Mouse (Mus musculus): ENCODE data around the gene Nrros.

The Nrros gene

DNA sequence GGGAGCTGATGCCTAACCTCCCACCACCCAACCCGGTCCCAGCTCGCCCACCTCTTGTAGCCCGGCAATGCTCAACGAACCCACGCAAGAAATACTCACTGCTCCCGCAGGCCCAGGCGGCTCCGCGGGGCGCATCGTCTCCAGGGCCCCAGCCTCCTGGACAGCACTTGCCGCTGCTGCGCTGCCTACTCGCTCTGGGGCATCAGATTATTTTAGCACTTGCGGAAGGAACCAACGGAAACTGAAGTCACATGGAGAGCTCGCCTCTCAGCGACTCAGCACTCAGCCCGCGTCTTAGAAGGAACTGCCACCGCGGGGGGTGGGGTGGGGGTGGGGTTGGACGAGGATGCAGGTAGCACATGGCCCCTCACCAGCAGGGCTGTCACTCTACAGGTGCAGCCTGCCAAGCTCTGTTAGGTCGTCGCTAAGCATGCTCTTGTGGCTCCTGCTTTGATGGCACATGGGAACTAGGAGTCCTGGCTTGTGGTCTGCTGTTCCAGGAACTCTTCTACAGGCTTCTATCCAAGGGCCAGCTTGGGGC is at the start of gene Nrros:
Gene Nrros, minus strand, starts transcription at position 314 of the 541 bp plus-strand sequence.
- peak; percentile 29 for DNase-seq

GRCm38 (mm10) chr16:32214804-32215576 is 49.6 kb upstream of the Nrros start:
- no peak for DNase-seq

GRCm38 (mm10) chr16:32214156-32214555 is 48.8 kb upstream of the Nrros start:
- DNase-seq: no peak

DNA sequence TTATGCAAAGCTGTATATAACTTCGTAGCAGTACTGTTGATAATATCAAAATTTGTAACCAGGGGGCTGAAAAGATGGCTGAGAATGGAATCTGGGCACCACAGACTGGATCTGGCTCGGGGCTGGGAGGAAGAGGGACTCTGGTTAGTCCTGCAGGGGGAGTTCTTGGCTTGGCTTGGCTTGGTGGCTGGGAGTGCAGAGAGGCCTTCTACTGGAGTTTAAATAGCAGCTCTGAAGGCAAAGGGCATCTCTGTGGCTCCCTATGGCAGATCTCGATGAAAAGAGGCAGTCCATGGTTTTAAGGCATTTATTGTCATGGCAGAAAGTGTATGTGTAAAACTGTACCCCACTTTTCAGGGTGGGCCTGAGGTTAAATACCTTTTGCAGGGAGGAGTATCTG is 39.5 kb upstream of the Nrros start:
- DNase-seq: no peak

DNA sequence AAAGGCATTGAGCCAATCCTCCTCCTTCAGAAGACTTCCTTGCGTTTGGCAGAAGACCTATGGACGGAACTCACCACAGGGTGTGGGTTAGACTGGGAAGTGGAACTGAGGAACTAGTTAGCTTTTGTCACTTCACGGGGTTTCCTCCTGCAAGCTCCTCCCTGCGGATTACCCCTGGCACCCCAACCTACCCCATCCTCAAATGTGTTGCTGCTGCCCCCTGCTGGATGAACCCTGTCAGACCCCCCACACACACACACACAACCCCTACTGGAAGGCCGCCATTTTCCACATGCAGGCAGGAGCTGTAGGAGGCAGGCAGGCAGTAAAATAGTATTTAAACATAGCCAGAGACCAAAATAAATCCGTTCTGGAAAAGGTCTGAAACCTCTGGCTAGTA is 37.3 kb upstream of the Nrros start:
- peak; percentile 32 for DNase-seq

- no peak for DNase-seq
Observed at GRCm38 (mm10) chr16:32201004-32201325, 35.6 kb upstream of the Nrros start.

DNA sequence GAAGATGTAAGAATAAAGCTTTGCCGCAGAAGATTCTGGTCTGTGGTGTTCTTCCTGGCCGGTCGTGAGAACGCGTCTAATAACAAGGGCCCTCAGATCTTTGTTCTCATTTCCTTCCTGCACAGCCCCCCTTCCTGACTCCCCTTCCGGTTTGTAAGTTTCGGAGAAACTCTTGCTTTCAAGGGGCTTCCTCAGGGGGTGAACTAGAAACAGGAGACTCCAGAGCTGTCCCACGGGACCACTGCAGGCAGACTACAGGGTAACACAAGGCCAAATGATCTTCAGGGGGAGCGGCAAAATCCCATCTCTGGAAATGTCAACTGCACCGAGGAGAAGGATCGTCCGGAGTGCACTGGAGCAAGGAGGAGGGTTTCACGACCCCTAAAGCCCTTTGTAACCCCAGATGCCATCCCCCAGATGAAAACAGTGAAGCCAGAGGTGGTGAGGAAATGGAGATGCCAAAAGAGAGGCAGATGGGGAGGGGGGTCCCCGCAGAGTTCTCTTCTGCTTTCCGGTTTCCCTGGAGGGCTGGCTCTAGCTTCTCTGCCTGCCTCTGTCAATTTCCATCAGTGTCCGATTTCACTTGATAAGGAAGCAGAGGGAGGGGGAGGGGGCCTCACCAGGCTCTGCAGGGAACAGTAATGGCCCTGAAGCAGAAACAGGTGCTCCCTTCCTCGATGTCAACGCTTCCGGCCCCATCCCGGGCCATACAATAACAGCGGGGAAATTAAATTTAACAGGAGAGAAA is 35.0 kb upstream of the Nrros start:
- DNase-seq: no peak

GRCm38 (mm10) chr16:32190011-32190441 is 24.6 kb upstream of the Nrros start:
- DNase-seq: no peak

GRCm38 (mm10) chr16:32189109-32189508 is 23.7 kb upstream of the Nrros start:
- no peak for DNase-seq

DNA sequence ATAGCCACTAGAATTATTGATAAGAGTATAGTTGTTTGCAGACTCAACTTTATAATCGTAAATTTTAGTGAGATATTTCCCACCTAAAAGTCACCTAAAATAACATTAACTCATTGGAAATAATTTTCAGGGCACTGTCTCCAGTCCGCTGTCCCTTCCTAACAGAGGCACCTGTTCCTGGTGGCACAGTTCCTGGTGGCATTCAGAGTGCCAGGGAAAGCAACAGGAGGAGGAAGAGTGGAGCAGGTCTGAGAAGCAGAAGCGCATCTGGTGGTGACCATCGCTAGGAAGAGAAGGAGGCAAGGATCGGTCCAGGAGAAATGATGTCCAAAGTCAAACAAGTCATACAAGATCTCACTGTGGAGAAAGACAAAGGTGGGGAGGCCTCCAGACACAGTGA is 20.7 kb upstream of the Nrros start:
- no peak for DNase-seq

GRCm38 (mm10) chr16:32179333-32179901 is 14.0 kb upstream of the Nrros start, which contains the start of gene Bex6:
Bex6 (plus strand) TSS chr16:32179823.
- no peak for DNase-seq

GRCm38 (mm10) chr16:32176896-32177686 is 11.7 kb upstream of the Nrros start:
- DNase-seq: no peak

DNA sequence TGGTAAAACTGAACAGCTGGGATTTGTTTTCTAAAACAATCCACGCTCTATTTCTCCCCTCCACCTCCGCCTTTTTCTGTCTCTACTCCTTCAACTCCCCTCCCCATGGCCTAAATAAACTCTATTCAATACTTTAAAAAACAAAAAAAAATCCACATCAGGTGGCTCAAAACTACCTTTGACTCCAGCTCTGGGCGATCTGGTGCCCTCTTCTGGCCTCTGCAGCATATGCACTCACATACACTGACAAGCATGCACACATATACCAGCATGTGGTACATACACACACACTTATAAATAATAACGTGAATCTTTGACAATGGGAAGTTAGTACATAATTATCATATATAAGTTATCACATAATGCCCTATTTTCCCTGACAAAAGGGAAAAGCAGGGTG is 9.6 kb upstream of the Nrros start:
- no peak for DNase-seq

DNA sequence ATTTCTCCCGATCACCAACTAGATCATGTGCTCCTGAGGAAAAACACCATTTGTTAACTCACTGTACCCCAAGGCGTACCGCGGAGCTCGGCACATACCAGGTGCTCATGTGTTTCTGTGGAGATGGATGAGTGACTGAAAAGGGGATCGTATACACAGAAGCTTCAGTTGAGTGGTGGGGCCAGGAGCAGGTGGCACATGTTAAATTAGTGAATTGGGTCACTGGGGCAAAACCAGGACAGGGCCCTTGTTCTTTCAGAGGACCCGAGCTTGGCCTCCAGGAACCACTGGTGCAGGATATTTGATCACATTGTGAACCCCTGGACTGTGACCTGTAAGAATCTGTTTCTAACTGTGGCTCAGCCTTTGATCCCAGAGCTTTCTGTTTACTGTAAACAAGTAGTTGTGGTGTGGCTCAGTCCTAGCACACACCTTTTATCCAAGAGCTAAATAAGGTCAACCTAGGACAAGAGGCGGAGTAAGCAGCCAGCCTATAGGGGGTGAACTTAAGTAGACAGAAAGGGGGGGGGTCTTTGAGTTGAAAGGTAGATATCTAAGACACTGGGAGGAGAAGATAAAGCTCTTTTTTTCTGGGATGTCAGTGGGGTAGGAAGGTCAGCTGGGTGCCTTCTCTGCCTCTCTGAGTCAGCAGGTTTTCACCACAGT is 9.1 kb upstream of the Nrros start:
- DNase-seq: no peak

DNA sequence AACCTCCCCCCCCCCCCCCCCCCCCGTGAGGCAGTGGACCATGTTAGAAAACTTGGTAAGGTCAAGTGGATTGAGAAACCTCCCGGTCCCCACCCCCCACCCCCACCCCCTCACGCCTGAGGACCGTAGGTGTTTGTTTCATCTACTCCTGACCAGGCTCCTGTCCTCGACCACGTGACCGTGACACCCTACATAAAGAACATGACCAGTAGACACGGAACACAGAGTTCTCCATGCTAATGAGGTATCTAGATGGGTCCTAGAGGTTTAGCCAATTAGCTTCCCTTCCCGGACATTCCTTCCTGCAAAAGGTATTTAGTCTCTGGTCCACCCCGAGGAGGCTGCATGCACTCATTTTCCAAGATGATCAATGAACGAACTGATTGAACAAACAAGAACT is 8.0 kb upstream of the Nrros start:
- DNase-seq: no peak

DNA sequence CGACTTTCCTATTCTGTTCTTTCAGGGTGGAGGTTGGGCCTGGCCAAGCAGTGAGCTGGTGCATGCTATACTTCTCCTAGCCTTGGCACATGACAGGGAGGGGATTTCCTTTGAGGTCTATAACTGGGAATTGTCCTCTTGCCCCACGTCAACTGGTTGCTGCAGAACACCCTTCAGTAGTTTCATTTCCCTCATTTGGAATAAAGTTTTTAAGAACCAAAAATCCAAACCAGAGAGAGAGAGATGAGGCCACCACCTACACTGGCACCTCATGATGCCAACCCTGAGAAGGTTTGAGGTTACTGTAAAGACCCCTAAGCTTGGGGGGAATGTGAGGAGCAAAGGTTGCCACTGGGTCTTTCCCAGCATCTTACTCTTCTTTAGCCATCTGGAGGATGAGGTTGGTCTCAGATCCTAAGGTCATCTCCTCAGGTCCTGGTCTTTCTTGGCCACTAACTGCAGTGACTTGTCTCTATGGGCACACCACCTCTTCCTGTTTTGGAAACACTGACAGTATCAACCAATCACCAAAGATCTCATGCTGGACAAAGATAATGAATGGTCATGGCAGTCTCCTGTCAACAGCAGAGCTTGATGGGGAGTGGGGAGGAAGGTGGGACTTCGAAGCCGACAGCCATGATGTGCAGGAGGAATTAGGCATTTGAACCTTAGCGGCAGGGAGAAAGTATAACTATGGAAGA is 5.8 kb upstream of the Nrros start:
- DNase-seq: no peak

GRCm38 (mm10) chr16:32167819-32168545 is 2.6 kb upstream of the Nrros start:
- no peak for DNase-seq

DNA sequence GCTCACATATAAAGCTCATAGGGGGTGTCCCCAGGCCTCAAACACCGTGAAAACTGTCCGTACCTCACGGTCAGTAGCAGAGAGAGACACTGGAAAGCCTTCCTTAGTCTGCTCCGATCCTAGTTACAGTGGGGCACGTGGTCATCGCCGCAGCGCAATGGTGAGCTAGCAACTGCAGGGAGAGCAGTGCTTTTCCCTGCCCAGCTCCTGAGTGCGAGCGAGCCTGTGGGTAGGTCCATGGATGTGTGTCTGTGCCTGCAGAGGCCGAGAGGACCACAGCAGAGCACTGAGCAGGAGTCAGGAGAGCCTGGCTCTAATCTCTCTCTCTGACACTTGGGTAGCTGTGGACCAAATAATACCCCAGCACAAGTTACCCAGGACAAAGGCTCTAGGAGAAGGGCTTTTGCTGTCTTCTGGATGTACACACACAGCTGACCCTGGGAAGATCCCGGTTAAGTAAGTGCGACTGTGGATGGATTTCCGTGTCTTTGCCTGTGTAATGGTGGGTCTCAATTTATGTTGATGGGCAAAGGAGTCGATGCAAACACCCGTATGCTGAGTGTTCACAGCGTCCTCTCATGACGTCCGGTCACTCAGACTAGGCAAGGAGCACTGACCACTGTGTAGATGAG is 882 bp downstream of the Nrros start:
- no peak for DNase-seq

DNA sequence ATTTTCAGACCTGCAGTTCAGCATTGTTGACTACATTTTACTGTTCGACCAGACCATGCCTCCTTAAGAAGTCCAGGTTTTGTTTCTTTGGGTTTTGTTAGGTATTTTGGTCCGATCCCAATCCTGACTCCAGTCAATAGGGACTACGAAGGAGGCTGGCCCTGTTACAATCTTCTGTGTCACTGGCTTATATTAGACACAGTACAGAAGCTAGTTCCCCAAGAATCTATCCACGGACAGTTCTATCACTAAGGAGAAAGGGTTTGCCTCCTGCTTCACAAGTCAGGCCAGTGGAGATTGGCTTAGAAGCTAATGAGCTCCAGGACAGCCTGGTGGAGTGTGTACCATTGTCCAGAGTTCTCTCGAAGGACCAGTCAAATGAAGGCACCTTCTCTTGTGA is 1.5 kb downstream of the Nrros start:
- no peak for DNase-seq

GRCm38 (mm10) chr16:32163392-32163791 is 2.0 kb downstream of the Nrros start:
- no peak for DNase-seq
